Mouse (Mus musculus): Measurements from ENCODE around the gene Sgk2. TPM values are rescaled to one million over a fixed set of nuclear protein-coding genes. Genes with fewer than 3 reads are reported as not detected.

Gene Sgk2
- not detected for total RNA-seq (2021)
- long read RNA-seq, experiment 1: 0 reads
- long read RNA-seq, experiment 2: 0 reads

GRCm38 (mm10) chr2:162987218-162987617, at the start of gene Sgk2:
Gene Sgk2 (plus strand): TSS chr2:162987330.
- no peak for DNase-seq (ENCODE audit: low spot score)

GRCm38 (mm10) chr2:162939562-162939961, 47.6 kb upstream of the Sgk2 start:
- no peak for DNase-seq (ENCODE audit: low spot score)

GRCm38 (mm10) chr2:162943148-162943846, 43.8 kb upstream of the Sgk2 start, which contains the start of gene L3mbtl1:
Gene L3mbtl1 (plus strand): TSS chr2:162943472.
- DNase-seq (ENCODE audit: low spot score): no peak

- no peak for DNase-seq (ENCODE audit: low spot score)
Measured at GRCm38 (mm10) chr2:162943931-162944330, 43.2 kb upstream of the Sgk2 start.

GRCm38 (mm10) chr2:162946964-162947363, 40.2 kb upstream of the Sgk2 start:
- DNase-seq (ENCODE audit: low spot score): no peak

GRCm38 (mm10) chr2:162947736-162948135, 39.4 kb upstream of the Sgk2 start:
- no peak for DNase-seq (ENCODE audit: low spot score)

- no peak for DNase-seq (ENCODE audit: low spot score)
Measured at GRCm38 (mm10) chr2:162948221-162948620, 38.9 kb upstream of the Sgk2 start.

GRCm38 (mm10) chr2:162950776-162951175, 36.4 kb upstream of the Sgk2 start:
- no peak for DNase-seq (ENCODE audit: low spot score)

GRCm38 (mm10) chr2:162956843-162957242, 30.3 kb upstream of the Sgk2 start:
- no peak for DNase-seq (ENCODE audit: low spot score)

GRCm38 (mm10) chr2:162961321-162961720, 25.8 kb upstream of the Sgk2 start:
- DNase-seq (ENCODE audit: low spot score): no peak

- no peak for DNase-seq (ENCODE audit: low spot score)
Measured at GRCm38 (mm10) chr2:162966734-162967133, 20.4 kb upstream of the Sgk2 start.

GRCm38 (mm10) chr2:162968357-162968756, 18.8 kb upstream of the Sgk2 start:
- peak; percentile 31 for DNase-seq (ENCODE audit: low spot score)

GRCm38 (mm10) chr2:162969101-162969500, 18.0 kb upstream of the Sgk2 start:
- DNase-seq (ENCODE audit: low spot score): no peak

GRCm38 (mm10) chr2:162970896-162971295, 16.2 kb upstream of the Sgk2 start:
- DNase-seq (ENCODE audit: low spot score): no peak

- no peak for DNase-seq (ENCODE audit: low spot score)
Measured at GRCm38 (mm10) chr2:162972752-162973151, 14.4 kb upstream of the Sgk2 start.

- DNase-seq (ENCODE audit: low spot score): no peak
Measured at GRCm38 (mm10) chr2:162973206-162973605, 13.9 kb upstream of the Sgk2 start.

GRCm38 (mm10) chr2:162973637-162974036, 13.5 kb upstream of the Sgk2 start:
- no peak for DNase-seq (ENCODE audit: low spot score)

- DNase-seq (ENCODE audit: low spot score): peak; percentile 50
Measured at GRCm38 (mm10) chr2:162975157-162975775, 11.9 kb upstream of the Sgk2 start.

GRCm38 (mm10) chr2:162976001-162976400, 11.1 kb upstream of the Sgk2 start:
- peak; percentile 22 for DNase-seq (ENCODE audit: low spot score)

- no peak for DNase-seq (ENCODE audit: low spot score)
Measured at GRCm38 (mm10) chr2:162984381-162984780, 2.7 kb upstream of the Sgk2 start.

- no peak for DNase-seq (ENCODE audit: low spot score)
Measured at GRCm38 (mm10) chr2:162985923-162986322, 1.2 kb upstream of the Sgk2 start.

- DNase-seq (ENCODE audit: low spot score): no peak
Measured at GRCm38 (mm10) chr2:162986764-162987163, 366 bp upstream of the Sgk2 start.

- no peak for DNase-seq (ENCODE audit: low spot score)
Measured at GRCm38 (mm10) chr2:162988235-162988634, 1.1 kb downstream of the Sgk2 start.
